ENCODE assay signal across 8 mouse cellular contexts in the genomic region with DNA sequence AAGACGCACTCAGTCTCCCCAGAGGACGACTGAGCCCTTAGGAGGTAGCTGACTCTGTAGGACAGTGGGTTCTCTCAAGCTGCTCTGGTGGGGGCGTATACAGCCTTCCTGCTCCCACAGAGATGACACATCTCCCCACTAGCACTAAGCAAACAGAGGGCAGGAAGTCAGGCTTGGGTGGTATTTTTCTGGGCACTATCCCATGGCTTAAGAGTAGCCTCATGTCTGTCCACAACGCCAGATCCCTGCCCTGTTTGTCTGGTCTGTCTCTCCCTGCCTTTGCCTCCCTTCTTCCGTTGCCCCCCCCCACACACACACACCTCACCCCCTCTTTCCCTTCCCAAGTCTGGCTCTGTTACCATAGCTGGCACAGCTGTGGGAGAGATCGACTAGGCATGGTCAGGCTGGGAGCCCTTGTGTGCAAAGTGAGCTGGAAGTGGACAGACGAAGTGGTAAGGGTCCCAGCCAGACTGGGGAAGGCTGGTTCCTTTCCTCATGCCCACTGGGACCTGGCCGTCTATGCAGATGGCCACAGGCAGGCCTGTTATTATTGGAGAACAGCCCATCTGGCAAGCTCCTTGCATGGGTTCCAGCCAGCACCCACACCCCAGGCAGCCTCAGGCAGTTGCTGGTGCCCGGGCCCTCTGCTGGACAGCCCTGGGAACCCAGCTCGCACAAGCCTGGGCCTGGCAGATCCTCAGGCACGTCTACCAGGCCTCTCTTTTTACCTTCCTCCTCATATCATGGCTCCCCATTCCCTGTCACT. TPM values are rescaled to one million over a fixed set of nuclear protein-coding genes. Genes with fewer than 3 reads are reported as not detected.
DNase-seq lines count a peak whose midpoint lies in the region; ATAC-seq lines count a peak whose summit lies in the region.

No protein-coding gene starts in this region.

- 35% methylated on average over 11 of the region's 11 CpGs for WGBS in heart, embryonic 16.5 days
- 40% methylated on average over 11 of the region's 11 CpGs for WGBS in lung, embryonic 15.5 days

- H3K4me1 ChIP-seq in heart, embryonic 16.5 days (ENCODE audit: control insufficient read depth, insufficient read depth, low read length): peaks cover 60% of the 10 kb centered on the region
- H3K4me1 ChIP-seq in lung, embryonic 15.5 days: peaks cover 76% of the 10 kb centered on the region

- H3K9me3 ChIP-seq in heart, embryonic 16.5 days (replicated peaks; ENCODE audit: control insufficient read depth, low read length): no peaks in the 10 kb centered on the region
- H3K9me3 ChIP-seq in lung, embryonic 15.5 days: no peaks in the 10 kb centered on the region

- DNase-seq in CD4-positive, CD25-positive, alpha-beta regulatory T cell, adult 2 months (ENCODE audit: low read depth, low spot score): peak; percentile 72
- peak; percentile 94 for DNase-seq in adrenal gland, postnatal 14 days
- peak; percentile 87 for DNase-seq in kidney, postnatal 14 days
- DNase-seq in ovary, postnatal 36 days (ENCODE audit: low spot score): peak; percentile 81
- peak; percentile 81 for DNase-seq in urinary bladder, postnatal 14 days (ENCODE audit: low spot score)

- H3K4me3 ChIP-seq in heart, embryonic 16.5 days (ENCODE audit: low read length): no peak overlapping the region
- H3K4me3 ChIP-seq in lung, embryonic 15.5 days: no peak overlapping the region

- H3K27ac ChIP-seq in heart, embryonic 16.5 days (ENCODE audit: low read length): peak overlapping the region; percentile 80
- peak overlapping the region; percentile 11 for H3K27ac ChIP-seq in lung, embryonic 15.5 days

- ATAC-seq in erythroid progenitor cell, adult 5-6 weeks (replicated peaks; ENCODE audit: low FRiP score, poor library complexity, severe bottlenecking): peak; percentile 56
- ATAC-seq in heart, embryonic 16.5 days (replicated peaks; ENCODE audit: extremely low read depth, insufficient read depth, low FRiP score): peak; percentile 24; the same call in 1 of the 2 replicates
- peak; percentile 33 for ATAC-seq in lung, embryonic 15.5 days (ENCODE audit: borderline replicate concordance, extremely low read depth, low FRiP score, low TSS enrichment)

- H3K4me2 ChIP-seq in heart, embryonic 16.5 days (ENCODE audit: low read depth, low read length): no peak overlapping the region
- no peak overlapping the region for H3K4me2 ChIP-seq in lung, embryonic 15.5 days

- H3K27me3 ChIP-seq in heart, embryonic 16.5 days (ENCODE audit: control insufficient read depth, insufficient read depth, low read length): no peaks in the 10 kb centered on the region; the same call in 1 of the 2 replicates
- peaks cover 17% of the 10 kb centered on the region for H3K27me3 ChIP-seq in lung, embryonic 15.5 days

- peak overlapping the region; percentile 26; the same call in 1 of the 2 replicates for H3K9ac ChIP-seq in heart, embryonic 16.5 days (ENCODE audit: low read length)
- no peak overlapping the region for H3K9ac ChIP-seq in lung, embryonic 15.5 days

- no peaks in the 10 kb centered on the region for H3K36me3 ChIP-seq in heart, embryonic 16.5 days (ENCODE audit: control insufficient read depth, insufficient read depth)
- no peaks in the 10 kb centered on the region for H3K36me3 ChIP-seq in lung, embryonic 15.5 days

RNA-seq across cellular contexts. Expression of a gene that starts 2.6 kb away (rescaled TPM):
- total RNA-seq in adrenal gland, postnatal 14 days (2021): 114 and 140 TPM in 2 replicates
- total RNA-seq in erythroid progenitor cell, adult 5-6 weeks (2015; ENCODE audit: low replicate concordance): 101 and 133 TPM in 2 replicates
- total RNA-seq in erythroid progenitor cell, adult 5-6 weeks (2017; ENCODE audit: low replicate concordance): 108 and 151 TPM in 2 replicates
- polyA plus RNA-seq in heart, embryonic 16.5 days (2015; fragmentation: Nextera tagmentation; extraction: Ambion mirVana): 110 and 137 TPM in 2 replicates
- polyA plus RNA-seq in lung, embryonic 15.5 days (2015; fragmentation: Nextera tagmentation; extraction: Ambion mirVana): 92.1 and 103 TPM in 2 replicates

RNA-seq across cellular contexts. Expression of a gene that starts 5.1 kb away (rescaled TPM):
- total RNA-seq in adrenal gland, postnatal 14 days (2021): 0.44 TPM in 1 of 2 replicates, not detected in the other
- total RNA-seq in erythroid progenitor cell, adult 5-6 weeks (2015; ENCODE audit: low replicate concordance): not detected in 2 replicates
- not detected in 2 replicates for total RNA-seq in erythroid progenitor cell, adult 5-6 weeks (2017; ENCODE audit: low replicate concordance)
- polyA plus RNA-seq in heart, embryonic 16.5 days (2015; fragmentation: Nextera tagmentation; extraction: Ambion mirVana): 0.25 and 0.49 TPM in 2 replicates
- 0.36 and 0.41 TPM in 2 replicates for polyA plus RNA-seq in lung, embryonic 15.5 days (2015; fragmentation: Nextera tagmentation; extraction: Ambion mirVana)

RNA-seq across cellular contexts. Expression of a gene that starts 23.7 kb away (rescaled TPM):
- 1,351 and 1,485 TPM in 2 replicates for total RNA-seq in adrenal gland, postnatal 14 days (2021)
- total RNA-seq in erythroid progenitor cell, adult 5-6 weeks (2015; ENCODE audit: low replicate concordance): 200 and 204 TPM in 2 replicates
- total RNA-seq in erythroid progenitor cell, adult 5-6 weeks (2017; ENCODE audit: low replicate concordance): 235 and 237 TPM in 2 replicates
- 1,191 and 1,235 TPM in 2 replicates for polyA plus RNA-seq in heart, embryonic 16.5 days (2015; fragmentation: Nextera tagmentation; extraction: Ambion mirVana)
- 1,572 and 1,619 TPM in 2 replicates for polyA plus RNA-seq in lung, embryonic 15.5 days (2015; fragmentation: Nextera tagmentation; extraction: Ambion mirVana)

RNA-seq across cellular contexts. Expression of a gene that starts 33.1 kb away (rescaled TPM):
- total RNA-seq in adrenal gland, postnatal 14 days (2021): 54.8 and 56.1 TPM in 2 replicates
- total RNA-seq in erythroid progenitor cell, adult 5-6 weeks (2015; ENCODE audit: low replicate concordance): 15.5 and 18.4 TPM in 2 replicates
- total RNA-seq in erythroid progenitor cell, adult 5-6 weeks (2017; ENCODE audit: low replicate concordance): 10.3 and 14.0 TPM in 2 replicates
- 89.4 and 89.9 TPM in 2 replicates for polyA plus RNA-seq in heart, embryonic 16.5 days (2015; fragmentation: Nextera tagmentation; extraction: Ambion mirVana)
- polyA plus RNA-seq in lung, embryonic 15.5 days (2015; fragmentation: Nextera tagmentation; extraction: Ambion mirVana): 137 and 141 TPM in 2 replicates

RNA-seq across cellular contexts. Expression of a gene that starts 41.3 kb away (rescaled TPM):
- total RNA-seq in adrenal gland, postnatal 14 days (2021): 3.6 and 8.7 TPM in 2 replicates
- 2.1 and 2.9 TPM in 2 replicates for total RNA-seq in erythroid progenitor cell, adult 5-6 weeks (2015; ENCODE audit: low replicate concordance)
- total RNA-seq in erythroid progenitor cell, adult 5-6 weeks (2017; ENCODE audit: low replicate concordance): 1.7 and 3.6 TPM in 2 replicates
- 5.3 and 10.9 TPM in 2 replicates for polyA plus RNA-seq in heart, embryonic 16.5 days (2015; fragmentation: Nextera tagmentation; extraction: Ambion mirVana)
- polyA plus RNA-seq in lung, embryonic 15.5 days (2015; fragmentation: Nextera tagmentation; extraction: Ambion mirVana): 3.0 and 5.0 TPM in 2 replicates
